Mouse (Mus musculus) midbrain, embryonic 14.5 days (tissue): ENCODE data around the gene Mtx1. TPM values are rescaled to one million over a fixed set of nuclear protein-coding genes. Genes with fewer than 3 reads are reported as not detected.

Experiments
- ATAC-seq: fragments of 200-750 bp; cut with Nextera tagmentation; 2 replicates; pipeline ENCODE4 v1.8.0; 2017; ENCODE audit warnings: moderate number of reproducible peaks, moderate library complexity; ENCODE audit not compliant: low FRiP score, low TSS enrichment
- DNase-seq: peaks from one replicate; pipeline ENCODE4 v3.0.0-alpha.2; 2015
- H3K27ac ChIP-seq: fragments of 300-500 bp; sonication (generic); replicated peaks from 2 replicates; pipeline ENCODE4 v1.5.1; 2014; ENCODE audit warnings: mild to moderate bottlenecking, low read depth, low read length, moderate library complexity
- H3K27me3 ChIP-seq: fragments of 300-500 bp; sonication (generic); 2 replicates; pipeline ENCODE4 v1.6.1; 2014; ENCODE audit warnings: low read length, control low read depth, mixed read lengths; ENCODE audit not compliant: control insufficient read depth, insufficient read depth
- H3K36me3 ChIP-seq: fragments of 300-500 bp; sonication (generic); 2 replicates; pipeline ENCODE4 v1.6.1; 2014; ENCODE audit warnings: low read length, control low read depth; ENCODE audit not compliant: control insufficient read depth, insufficient read depth
- H3K4me1 ChIP-seq: fragments of 300-500 bp; sonication (generic); 2 replicates; pipeline ENCODE4 v1.6.1; 2014; ENCODE audit warnings: mild to moderate bottlenecking, antibody characterized with exemption, low read length, control low read depth; ENCODE audit not compliant: control insufficient read depth, insufficient read depth
- H3K4me2 ChIP-seq: fragments of 300-500 bp; sonication (generic); 2 replicates; pipeline ENCODE4 v1.6.1; 2014; ENCODE audit warnings: mild to moderate bottlenecking, low read length, moderate library complexity
- H3K4me3 ChIP-seq: fragments of 300-500 bp; sonication (generic); replicated peaks from 2 replicates; pipeline ENCODE4 v1.5.1; 2014; ENCODE audit warnings: low read depth, low read length
- H3K9ac ChIP-seq: fragments of 300-500 bp; sonication (generic); replicated peaks from 2 replicates; pipeline ENCODE4 v1.6.1; 2014; ENCODE audit warnings: mild to moderate bottlenecking, low read length, moderate library complexity
- H3K9me3 ChIP-seq: fragments of 300-500 bp; sonication (generic); 2 replicates; pipeline ENCODE4 v1.6.1; 2016; ENCODE audit warnings: low read length, control low read depth, mixed read lengths; ENCODE audit not compliant: control insufficient read depth
- WGBS: fragments of 180-500 bp; shearing (Covaris S2); extraction: QIAGEN DNeasy Blood & Tissue Kit; methylation state at CpG from one replicate; pipeline ENCODE4 v1.1.7; 2014; 5-methylcytosine and 5-hydroxymethylcytosine counted together
- polyA plus RNA-seq: library from polyadenylated mRNA; unstranded; fragments of >200 nt; fragmentation: Nextera tagmentation; extraction: Ambion mirVana; gene quantifications from 2 replicates; pipeline ENCODE4 v1.2.1, GENCODE M21; 2014

The Mtx1 gene
- polyA plus RNA-seq, 1 experiment from 2014 or later: 144 TPM

DNA sequence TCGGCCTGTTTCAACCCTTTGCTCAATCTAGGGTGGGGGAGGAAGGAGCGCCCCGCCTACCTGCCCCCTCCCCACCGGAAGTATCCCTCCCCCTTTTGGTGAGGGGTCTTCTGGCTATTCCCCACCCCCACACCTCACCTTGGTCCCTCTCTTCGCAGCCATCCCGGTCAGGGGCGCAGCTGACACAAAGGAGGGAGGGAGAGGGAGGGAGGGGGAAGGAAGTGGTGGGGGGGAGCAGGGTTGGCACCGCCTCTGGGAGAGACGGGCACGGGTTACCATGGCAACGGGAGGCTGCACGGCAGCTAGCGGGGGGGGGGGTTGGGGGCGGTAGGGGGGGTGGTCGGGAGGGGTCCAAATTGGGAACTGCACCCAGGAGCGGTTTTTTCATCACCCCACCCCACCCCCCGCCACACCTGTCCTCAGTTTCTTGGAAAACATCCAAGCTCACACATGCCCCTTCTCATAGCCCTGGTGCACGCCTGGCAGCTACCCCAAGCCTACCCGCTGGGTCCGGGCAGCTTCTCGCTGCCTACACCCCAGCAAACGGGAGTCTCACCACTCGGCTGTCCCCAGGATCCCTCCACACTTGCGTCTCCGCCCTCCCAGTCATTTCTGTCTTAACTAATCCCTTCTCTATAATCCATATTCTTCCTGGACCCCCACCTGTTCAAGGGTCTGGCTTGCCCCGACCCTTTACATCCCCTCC lies 18.2 kb upstream of the Mtx1 start:
- peak; percentile 68 for ATAC-seq
- Histone ChIP-seq H3K9ac (peak overlapping the region; percentile 74), H3K4me3 (peak overlapping the region; percentile 63), H3K4me2 (peak overlapping the region; percentile 84), H3K9me3 (no peaks in the 10 kb centered on the region), H3K36me3 (peaks cover 34% of the 10 kb centered on the region), H3K27ac (peak overlapping the region; percentile 96), H3K27me3 (no peaks in the 10 kb centered on the region), H3K4me1 (peaks cover 36% of the 10 kb centered on the region)
- DNase-seq: peak; percentile 94
- WGBS: under 1% methylated on average over 18 of the region's 26 CpGs

DNA sequence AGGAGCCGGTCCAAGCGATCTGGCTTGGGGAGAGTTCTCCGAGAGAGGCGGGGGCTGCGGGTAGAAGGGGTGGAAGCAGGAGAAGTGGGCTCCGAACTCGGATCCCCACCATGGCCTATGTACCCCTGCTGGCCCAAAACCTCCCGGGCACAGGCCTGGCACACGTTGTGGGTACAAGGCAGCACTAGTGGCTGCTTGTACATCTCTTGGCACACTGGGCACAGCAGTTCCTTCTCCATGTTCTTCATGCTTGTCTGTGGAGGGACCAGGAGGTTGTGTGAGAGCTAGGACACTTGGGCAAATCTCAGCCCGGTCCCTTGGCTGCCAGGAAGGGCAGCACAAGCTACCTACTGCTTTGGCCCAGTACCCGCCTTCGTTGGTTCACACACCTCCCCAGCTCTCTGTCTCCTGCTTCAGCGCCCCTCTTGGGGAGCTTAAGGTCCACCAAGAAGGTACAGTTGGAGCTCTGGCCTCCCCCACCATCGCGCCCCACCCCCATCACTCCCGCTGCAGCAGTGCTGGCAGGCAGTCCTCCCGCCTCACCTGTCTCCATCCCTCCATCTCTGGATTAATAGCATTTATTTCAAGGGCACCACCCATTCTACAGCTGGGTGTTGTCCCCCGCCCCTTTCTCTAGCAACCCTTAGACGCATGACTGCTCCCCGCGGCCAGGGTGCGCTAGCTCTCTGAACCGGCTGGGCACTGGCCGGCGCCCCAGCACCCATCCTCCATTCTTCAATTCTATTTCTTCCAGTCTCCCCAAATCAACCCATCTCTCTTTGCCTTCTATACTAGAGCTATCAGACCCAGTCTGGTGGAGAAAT lies 17.5 kb upstream of the Mtx1 start:
- DNase-seq: no peak

DNA sequence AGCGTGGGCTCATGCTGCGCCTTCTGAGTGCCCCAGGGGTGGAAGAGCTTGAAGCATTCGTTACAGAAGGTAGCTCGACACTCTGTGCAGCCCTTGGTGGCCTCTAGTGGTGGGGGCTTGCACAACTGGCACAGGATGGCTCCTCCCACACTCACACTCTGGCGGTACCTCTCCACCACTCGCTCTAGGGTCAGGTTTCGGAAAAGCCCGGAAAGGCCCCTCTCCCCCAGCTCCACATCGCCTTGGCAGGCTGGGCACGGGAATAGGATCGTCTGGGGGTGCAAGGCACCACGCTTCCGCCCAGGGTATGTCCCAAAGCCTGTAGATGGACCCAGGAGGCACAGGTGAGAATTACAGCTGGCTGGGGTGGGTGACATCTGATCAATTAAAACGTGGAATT lies 16.7 kb upstream of the Mtx1 start:
- Histone ChIP-seq H3K4me2 (peak overlapping the region; percentile 84), H3K27ac (peak overlapping the region; percentile 96), H3K9ac (peak overlapping the region; percentile 74), H3K27me3 (no peaks in the 10 kb centered on the region), H3K9me3 (no peaks in the 10 kb centered on the region), H3K36me3 (peaks cover 45% of the 10 kb centered on the region), H3K4me1 (peaks cover 36% of the 10 kb centered on the region), H3K4me3 (peak overlapping the region; percentile 63)
- ATAC-seq (no peak), DNase-seq (peak; percentile 71)
- 9% methylated on average over 14 of the region's 14 CpGs for WGBS

More for the DNA sequence above, 17.5 kb upstream of the Mtx1 start:
- H3K4me1 ChIP-seq: peaks cover 36% of the 10 kb centered on the region
- H3K36me3 ChIP-seq: peaks cover 39% of the 10 kb centered on the region
- no peaks in the 10 kb centered on the region for H3K9me3 ChIP-seq
- peak; percentile 17 for ATAC-seq
- peak overlapping the region; percentile 96 for H3K27ac ChIP-seq
- H3K9ac ChIP-seq: peak overlapping the region; percentile 74
- peak overlapping the region; percentile 84 for H3K4me2 ChIP-seq
- 9% methylated on average over 25 of the region's 25 CpGs for WGBS
- H3K27me3 ChIP-seq: no peaks in the 10 kb centered on the region
- peak overlapping the region; percentile 63 for H3K4me3 ChIP-seq

DNA sequence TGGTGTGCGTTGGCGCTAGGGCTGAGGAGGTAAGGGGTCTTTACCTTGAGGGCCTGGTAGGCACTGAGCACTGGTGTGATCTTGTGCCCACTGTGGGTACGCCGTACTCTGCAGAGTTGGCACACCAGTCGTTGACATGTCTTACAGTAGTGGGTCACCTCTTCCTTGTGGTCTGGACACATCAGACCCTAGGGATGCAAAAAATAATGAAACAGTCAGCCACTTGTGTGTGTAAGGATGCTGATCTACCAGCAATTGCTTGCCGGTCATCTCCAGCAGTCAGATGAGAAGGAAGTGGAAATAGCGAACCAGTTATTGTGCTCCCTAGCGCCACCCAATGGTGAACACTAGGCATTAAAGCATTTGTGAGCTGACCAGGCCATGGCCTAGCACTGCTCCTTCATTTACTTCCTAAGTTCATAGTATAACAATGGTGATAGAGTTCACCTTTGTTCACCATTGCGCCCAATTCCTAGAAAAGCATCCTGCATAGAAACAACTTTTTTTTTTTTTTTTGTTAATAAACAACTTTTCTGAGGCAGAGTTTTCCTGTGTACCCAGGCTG lies 15.5 kb upstream of the Mtx1 start:
- WGBS: 72% methylated on average over 9 of the region's 9 CpGs
- Histone ChIP-seq H3K9me3 (no peaks in the 10 kb centered on the region), H3K9ac (no peak overlapping the region), H3K4me3 (no peak overlapping the region), H3K36me3 (peaks cover 57% of the 10 kb centered on the region), H3K27me3 (no peaks in the 10 kb centered on the region), H3K4me1 (peaks cover 34% of the 10 kb centered on the region), H3K4me2 (peak overlapping the region; percentile 84), H3K27ac (no peak overlapping the region)
- DNase-seq (peak; percentile 73), ATAC-seq (no peak)

DNA sequence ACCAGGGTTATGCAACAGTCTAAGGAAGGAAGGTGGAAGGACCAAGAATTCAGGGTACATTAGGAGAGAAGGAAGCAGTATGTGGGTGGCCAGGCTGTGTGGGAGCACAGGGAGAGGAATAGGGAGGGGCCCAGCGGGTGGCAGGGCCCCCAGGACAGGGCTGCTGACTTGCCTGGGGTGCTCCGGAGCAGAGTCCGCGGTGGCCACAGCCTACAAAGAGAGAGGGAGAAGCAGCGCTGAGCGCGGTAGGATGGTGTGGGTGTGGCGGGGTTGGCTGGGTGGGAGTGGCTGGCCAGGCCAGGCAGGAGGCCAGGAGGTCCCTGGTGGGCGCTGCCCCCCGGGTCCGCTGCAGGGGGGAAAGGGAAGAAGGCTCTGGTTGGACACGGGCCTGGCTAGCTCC lies 11.6 kb upstream of the Mtx1 start:
- Histone ChIP-seq H3K27ac (no peak overlapping the region), H3K9me3 (no peaks in the 10 kb centered on the region), H3K4me3 (no peak overlapping the region), H3K36me3 (peaks cover 95% of the 10 kb centered on the region), H3K4me1 (peaks cover 11% of the 10 kb centered on the region), H3K27me3 (no peaks in the 10 kb centered on the region), H3K4me2 (no peak overlapping the region), H3K9ac (no peak overlapping the region)
- no peak for DNase-seq
- WGBS: 76% methylated on average over 12 of the region's 12 CpGs
- no peak for ATAC-seq

DNA sequence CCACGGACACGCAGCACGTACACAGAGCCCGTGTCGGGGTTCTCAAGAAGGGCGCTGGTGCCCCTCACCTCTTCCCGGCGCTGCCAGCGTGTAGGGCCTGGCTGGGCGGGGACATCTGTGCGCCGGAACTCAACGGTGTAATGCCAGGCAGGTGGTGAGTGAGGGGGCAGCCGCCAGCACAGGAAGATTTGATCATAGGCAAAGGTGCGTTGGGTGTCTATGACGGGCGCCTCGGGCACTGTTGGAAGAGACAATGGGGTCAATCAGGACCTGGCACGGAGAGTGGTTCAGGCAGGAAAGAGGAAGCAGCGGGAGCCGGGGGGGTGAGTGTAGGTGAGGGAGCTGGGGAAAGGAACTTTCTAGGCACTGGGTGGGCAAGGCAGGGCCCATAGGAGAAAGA lies 10.8 kb upstream of the Mtx1 start:
- Histone ChIP-seq H3K27ac (no peak overlapping the region), H3K36me3 (peaks cover 100% of the 10 kb centered on the region), H3K9me3 (no peaks in the 10 kb centered on the region), H3K4me1 (peaks cover 4% of the 10 kb centered on the region; the same call in 1 of the 2 replicates), H3K9ac (no peak overlapping the region), H3K4me3 (no peak overlapping the region), H3K27me3 (no peaks in the 10 kb centered on the region), H3K4me2 (no peak overlapping the region)
- DNase-seq (no peak), ATAC-seq (no peak)
- WGBS: 95% methylated on average over 21 of the region's 21 CpGs

DNA sequence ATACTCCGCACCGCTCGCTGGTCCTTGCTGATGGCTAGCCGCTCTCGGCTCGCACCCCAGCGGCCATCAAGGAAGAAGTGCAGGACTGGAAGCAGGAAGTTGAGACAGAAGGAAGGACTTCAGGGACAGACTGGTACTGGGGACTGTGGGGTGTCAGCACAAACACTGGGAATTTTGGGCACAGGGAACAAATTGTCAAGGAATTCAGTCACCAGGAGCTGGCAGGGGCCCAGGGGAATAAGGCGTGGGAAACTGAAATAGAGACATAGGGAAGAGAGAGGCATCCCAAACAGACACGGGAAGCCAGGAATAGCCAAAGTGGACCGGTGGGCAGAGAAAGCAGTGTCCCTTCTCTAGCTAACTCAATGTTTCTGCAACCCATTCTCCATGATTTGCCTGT lies 9.6 kb upstream of the Mtx1 start:
- Histone ChIP-seq H3K4me1 (no peaks in the 10 kb centered on the region), H3K9me3 (no peaks in the 10 kb centered on the region), H3K4me2 (no peak overlapping the region), H3K9ac (no peak overlapping the region), H3K36me3 (peaks cover 90% of the 10 kb centered on the region), H3K4me3 (no peak overlapping the region), H3K27ac (no peak overlapping the region), H3K27me3 (no peaks in the 10 kb centered on the region)
- DNase-seq (no peak), ATAC-seq (no peak)
- 94% methylated on average over 10 of the region's 10 CpGs for WGBS

DNA sequence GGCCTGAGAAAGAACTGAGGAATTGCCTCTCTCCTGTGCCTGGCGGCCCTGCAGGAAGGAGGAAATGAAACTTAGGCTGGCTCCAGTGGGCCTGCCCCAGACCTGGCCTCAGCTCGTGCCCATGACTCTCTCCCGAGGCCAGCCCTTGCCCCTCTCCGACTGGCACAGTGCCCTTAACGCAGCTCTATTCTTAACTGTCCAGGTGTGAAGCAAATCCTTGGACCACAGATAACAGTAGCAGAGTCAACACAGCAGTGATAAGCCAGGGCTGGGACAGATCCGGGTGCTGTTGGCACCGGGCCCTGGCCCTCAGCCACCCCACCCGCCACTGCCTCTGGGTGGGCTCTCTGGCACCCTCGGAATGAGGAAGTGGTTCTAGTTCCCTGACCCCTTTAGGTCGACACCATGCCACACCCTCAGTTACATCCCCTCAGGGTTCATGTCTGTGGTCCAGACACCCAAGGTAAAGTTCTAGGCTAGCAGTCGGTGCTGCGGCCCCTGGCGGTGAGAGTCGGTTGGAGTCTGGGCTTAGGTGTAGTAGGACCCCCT lies 6.7 kb upstream of the Mtx1 start:
- peaks cover 62% of the 10 kb centered on the region for H3K36me3 ChIP-seq
- no peaks in the 10 kb centered on the region for H3K9me3 ChIP-seq
- ATAC-seq (no peak), DNase-seq (no peak)
- no peak overlapping the region for H3K4me3 ChIP-seq
- no peaks in the 10 kb centered on the region for H3K4me1 ChIP-seq
- no peak overlapping the region for H3K4me2 ChIP-seq
- H3K27ac ChIP-seq: no peak overlapping the region
- H3K9ac ChIP-seq: no peak overlapping the region; the same call in 1 of the 2 replicates
- H3K27me3 ChIP-seq: no peaks in the 10 kb centered on the region
- WGBS: 84% methylated on average over 14 of the region's 14 CpGs
